In genomic region chr2:91921790-91922570, GRCm38 (mm10) we compare ENCODE assay signal across 8 mouse cellular contexts. TPM values are rescaled to one million over a fixed set of nuclear protein-coding genes. Genes with fewer than 3 reads are reported as not detected.
DNase-seq lines count a peak whose midpoint lies in the region; ATAC-seq and TF ChIP-seq lines count a peak whose summit lies in the region.

No protein-coding gene starts in this region.

- H3K36me3 ChIP-seq in embryonic facial prominence, embryonic 11.5 days (replicated peaks; ENCODE audit: control insufficient read depth, insufficient read depth, low read depth, low read length) = peaks cover 2% of the 10 kb centered on the region; the same call in 1 of the 2 replicates
- peaks cover 14% of the 10 kb centered on the region; the same call in 1 of the 2 replicates for H3K36me3 ChIP-seq in lung, embryonic 15.5 days

- H3K4me3 ChIP-seq in embryonic facial prominence, embryonic 11.5 days (ENCODE audit: low read depth, low read length) = peak overlapping the region; percentile 55
- H3K4me3 ChIP-seq in layer of hippocampus, adult 2 months = peak overlapping the region; percentile 69
- H3K4me3 ChIP-seq in lung, embryonic 15.5 days = peak overlapping the region; percentile 58

- DNase-seq in ovary, postnatal 36 days (ENCODE audit: low spot score) = peak; percentile 68
- no peak for DNase-seq in ovary, postnatal 10 days (ENCODE audit: low spot score)
- DNase-seq in embryonic facial prominence, embryonic 11.5 days (ENCODE audit: low spot score) = peak; percentile 83
- DNase-seq in heart, postnatal 14 days = peak; percentile 61 to 68
- DNase-seq in layer of hippocampus, adult 2 months (ENCODE audit: low spot score in 2 of 2) = peak; percentile 74 to 76
- DNase-seq in retina, postnatal 1 day = peak; percentile 90
- DNase-seq in adipocyte (ENCODE audit: low spot score) = no peak

- under 1% methylated on average over 61 of the region's 64 CpGs for WGBS in embryonic facial prominence, embryonic 11.5 days
- WGBS in lung, embryonic 15.5 days = 1% methylated on average over 64 of the region's 64 CpGs

- H3K4me2 ChIP-seq in embryonic facial prominence, embryonic 11.5 days (ENCODE audit: low read depth, low read length) = peak overlapping the region; percentile 92
- peak overlapping the region; percentile 98 for H3K4me2 ChIP-seq in lung, embryonic 15.5 days

- peak; percentile 55 for ATAC-seq in embryonic facial prominence, embryonic 11.5 days (replicated peaks; ENCODE audit: insufficient number of reproducible peaks, low FRiP score, low TSS enrichment, low read depth)
- ATAC-seq in lung, embryonic 15.5 days (ENCODE audit: borderline replicate concordance, extremely low read depth, low FRiP score, low TSS enrichment) = peak; percentile 55; the same call in 1 of the 2 replicates

- H3K27ac ChIP-seq in embryonic facial prominence, embryonic 11.5 days (replicated peaks; ENCODE audit: low read depth, low read length) = no peak overlapping the region
- H3K27ac ChIP-seq in layer of hippocampus, adult 2 months = peak overlapping the region; percentile 85
- H3K27ac ChIP-seq in lung, embryonic 15.5 days = no peak overlapping the region

- H3K9me3 ChIP-seq in embryonic facial prominence, embryonic 11.5 days (replicated peaks; ENCODE audit: control insufficient read depth, low read length) = no peaks in the 10 kb centered on the region
- H3K9me3 ChIP-seq in lung, embryonic 15.5 days = no peaks in the 10 kb centered on the region

- H3K9ac ChIP-seq in embryonic facial prominence, embryonic 11.5 days (replicated peaks; ENCODE audit: low read length) = peak overlapping the region; percentile 32; the same call in 1 of the 2 replicates
- H3K9ac ChIP-seq in lung, embryonic 15.5 days = peak overlapping the region; percentile 6; the same call in 1 of the 2 replicates

- intact Hi-C loops in heart, postnatal 14 days (cut with DNase I) = no loop called here

- H3K4me1 ChIP-seq in embryonic facial prominence, embryonic 11.5 days (ENCODE audit: control insufficient read depth, insufficient read depth, low read length) = peaks cover 7% of the 10 kb centered on the region; the same call in 1 of the 2 replicates
- peaks cover 28% of the 10 kb centered on the region for H3K4me1 ChIP-seq in lung, embryonic 15.5 days

- H3K27me3 ChIP-seq in embryonic facial prominence, embryonic 11.5 days (ENCODE audit: control insufficient read depth, insufficient read depth, low read length) = peaks cover 29% of the 10 kb centered on the region
- peaks cover 48% of the 10 kb centered on the region for H3K27me3 ChIP-seq in lung, embryonic 15.5 days

- TF ChIP-seq CTCF in layer of hippocampus, adult 2 months (conservative IDR thresholded peaks at IDR 0.05) = peak; percentile 79

RNA-seq across cellular contexts. Expression of gene Chrm4, which starts 5.1 kb away (rescaled TPM):
- polyA plus RNA-seq in embryonic facial prominence, embryonic 11.5 days (2014; fragmentation: Nextera tagmentation; extraction: Ambion mirVana) = 0.20 and 0.34 TPM in 2 replicates
- total RNA-seq in heart, postnatal 14 days (2021) = not detected
- total RNA-seq in layer of hippocampus, adult 2 months (2021) = 10 to 100 TPM; 22.1 to 26.0 TPM
- polyA plus RNA-seq in lung, embryonic 15.5 days (2015; fragmentation: Nextera tagmentation; extraction: Ambion mirVana) = 0.14 TPM in 1 of 2 replicates, not detected in the other

RNA-seq across cellular contexts. Expression of gene Mdk, which starts 10.1 kb away (rescaled TPM):
- polyA plus RNA-seq in embryonic facial prominence, embryonic 11.5 days (2014; fragmentation: Nextera tagmentation; extraction: Ambion mirVana) = 1,845 and 1,892 TPM in 2 replicates
- total RNA-seq in heart, postnatal 14 days (2021) = 10 to 100 TPM; 15.7 to 16.8 TPM
- 10 to 100 TPM; 25.3 to 31.9 TPM for total RNA-seq in layer of hippocampus, adult 2 months (2021)
- polyA plus RNA-seq in lung, embryonic 15.5 days (2015; fragmentation: Nextera tagmentation; extraction: Ambion mirVana) = 858 and 992 TPM in 2 replicates

RNA-seq across cellular contexts. Expression of gene Gm9821, which starts 23.5 kb away (rescaled TPM):
- 0.28 TPM in 1 of 2 replicates, not detected in the other for polyA plus RNA-seq in embryonic facial prominence, embryonic 11.5 days (2014; fragmentation: Nextera tagmentation; extraction: Ambion mirVana)
- total RNA-seq in heart, postnatal 14 days (2021) = not detected
- total RNA-seq in layer of hippocampus, adult 2 months (2021) = not detected
- 0.35 and 0.75 TPM in 2 replicates for polyA plus RNA-seq in lung, embryonic 15.5 days (2015; fragmentation: Nextera tagmentation; extraction: Ambion mirVana)

RNA-seq across cellular contexts. Expression of gene Dgkz, which starts 53.7 kb away (rescaled TPM):
- 28.6 and 30.1 TPM in 2 replicates for polyA plus RNA-seq in embryonic facial prominence, embryonic 11.5 days (2014; fragmentation: Nextera tagmentation; extraction: Ambion mirVana)
- total RNA-seq in heart, postnatal 14 days (2021) = 10 to 100 TPM; 62.3 to 63.1 TPM
- 100 to 1,000 TPM; 513 to 526 TPM for total RNA-seq in layer of hippocampus, adult 2 months (2021)
- polyA plus RNA-seq in lung, embryonic 15.5 days (2015; fragmentation: Nextera tagmentation; extraction: Ambion mirVana) = 52.3 and 54.0 TPM in 2 replicates

Comparison
In these comparisons a context has a peak if more than half of its experiments do, and no peak if none do; other contexts are left out.
1. DNase-seq: peak in ovary, postnatal 36 days (single experiment), embryonic facial prominence, embryonic 11.5 days (single experiment), heart, postnatal 14 days (2 of 2), layer of hippocampus, adult 2 months (2 of 2) and retina, postnatal 1 day (single experiment); none in ovary, postnatal 10 days (single experiment) and adipocyte (single experiment).
2. RNA of gene Chrm4, which starts 5.1 kb away (total RNA-seq): 22.1 to 26.0 TPM in layer of hippocampus, adult 2 months; not detected in heart, postnatal 14 days; every median in the first group is over 10 times any median in the second.
3. Peak in every context shown above with its lines, with median percentiles within 50 percentile points of each other: H3K4me3 ChIP-seq.